Mouse (Mus musculus) ES-E14 (cell line): ENCODE results near the gene Map4k4.

Experiments
- CHD2 ChIP-seq: IDR thresholded peaks from 2 replicates; pipeline ENCODE4 v1.6.1; 2014; ENCODE audit warnings: mild to moderate bottlenecking, low read depth, low read length, inconsistent platforms
- HCFC1 ChIP-seq: IDR thresholded peaks from 2 replicates; pipeline ENCODE4 v1.6.1; 2012; ENCODE audit warnings: low read length, inconsistent platforms, borderline replicate concordance; ENCODE audit not compliant: insufficient read depth
- MAFK ChIP-seq: IDR thresholded peaks from 2 replicates; pipeline ENCODE4 v1.6.1; 2014; ENCODE audit warnings: mild to moderate bottlenecking, low read depth, low read length, inconsistent platforms; ENCODE audit not compliant: insufficient read depth
- ZC3H11A ChIP-seq: IDR thresholded peaks from 2 replicates; pipeline ENCODE4 v1.6.1; 2012; ENCODE audit warnings: low read depth, mild to moderate bottlenecking, inconsistent platforms, low read length, borderline replicate concordance
- ZNF384 ChIP-seq: IDR thresholded peaks from 2 replicates; pipeline ENCODE4 v1.6.1; 2012; ENCODE audit warnings: low read depth, low read length, inconsistent platforms

DNA sequence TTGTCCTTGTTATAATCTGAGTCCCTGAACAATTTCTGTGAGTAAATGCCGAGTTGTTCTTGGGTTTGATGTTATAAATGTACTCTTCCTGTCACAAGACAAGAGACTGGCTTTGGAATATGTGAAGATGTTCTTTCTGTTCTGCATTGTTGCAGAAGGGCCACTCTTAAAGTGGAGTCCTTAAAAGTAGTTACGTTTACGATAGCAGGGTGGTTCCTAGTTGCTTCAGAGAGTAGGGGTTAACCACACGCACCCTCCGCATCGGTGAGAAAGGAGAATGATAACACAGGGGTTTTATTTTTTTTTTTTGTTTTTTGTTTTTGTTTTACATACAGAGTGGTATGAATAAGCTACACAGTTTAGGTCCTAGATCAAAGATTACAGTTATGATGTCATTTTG is 60.4 kb downstream of the Map4k4 start:
- TF ChIP-seq MAFK (no peak), ZC3H11A (no peak), HCFC1 (no peak), ZNF384 (no peak), CHD2 (no peak)
